Mouse (Mus musculus): ENCODE data around the gene Zbtb5.
A peak's percentile ranks its signal among the peaks of the same experiment; 100 is the strongest.

Gene Zbtb5

GRCm38 (mm10) chr4:45037455-45038410, 25.5 kb upstream of the Zbtb5 start:
- Histone ChIP-seq H3K9me3 (ENCODE audit: low read length) (no peaks in the 10 kb centered on the region), H3K36me3 (ENCODE audit: insufficient read depth, low read length) (peaks cover 31% of the 10 kb centered on the region), H3K4me1 (replicated peaks; ENCODE audit: low read depth, low read length) (peaks cover 6% of the 10 kb centered on the region; the same call in 1 of the 2 replicates), H3K27me3 (ENCODE audit: insufficient read depth, low read length) (no peaks in the 10 kb centered on the region), H3K4me3 (replicated peaks; ENCODE audit: low read length) (no peak overlapping the region)
- TF ChIP-seq NANOG (IDR thresholded peaks at IDR 0.05; ENCODE audit: borderline replicate concordance, low read length) (no peak), POU5F1 (IDR thresholded peaks at IDR 0.05; ENCODE audit: borderline replicate concordance, low read length) (no peak), CTCF (conservative IDR thresholded peaks at IDR 0.05; ENCODE audit: low read length) (no peak)

- Histone ChIP-seq H3K27me3 (ENCODE audit: insufficient read depth, low read length) (no peaks in the 10 kb centered on the region), H3K36me3 (ENCODE audit: insufficient read depth, low read length) (peaks cover 43% of the 10 kb centered on the region), H3K4me1 (replicated peaks; ENCODE audit: low read depth, low read length) (peaks cover 6% of the 10 kb centered on the region; the same call in 1 of the 2 replicates), H3K9me3 (ENCODE audit: low read length) (no peaks in the 10 kb centered on the region), H3K4me3 (replicated peaks; ENCODE audit: low read length) (no peak overlapping the region)
- TF ChIP-seq CTCF (conservative IDR thresholded peaks at IDR 0.05; ENCODE audit: low read length) (no peak), NANOG (IDR thresholded peaks at IDR 0.05; ENCODE audit: borderline replicate concordance, low read length) (no peak), POU5F1 (IDR thresholded peaks at IDR 0.05; ENCODE audit: borderline replicate concordance, low read length) (no peak)
These were observed 24.4 kb upstream of the Zbtb5 start for GRCm38 (mm10) chr4:45036571-45036970.

GRCm38 (mm10) chr4:45036048-45036447, 23.8 kb upstream of the Zbtb5 start:
- Histone ChIP-seq H3K9me3 (ENCODE audit: low read length) (no peaks in the 10 kb centered on the region), H3K36me3 (ENCODE audit: insufficient read depth, low read length) (peaks cover 48% of the 10 kb centered on the region), H3K4me1 (replicated peaks; ENCODE audit: low read depth, low read length) (peaks cover 6% of the 10 kb centered on the region; the same call in 1 of the 2 replicates), H3K4me3 (replicated peaks; ENCODE audit: low read length) (no peak overlapping the region), H3K27me3 (ENCODE audit: insufficient read depth, low read length) (no peaks in the 10 kb centered on the region)
- TF ChIP-seq CTCF (conservative IDR thresholded peaks at IDR 0.05; ENCODE audit: low read length) (no peak), NANOG (IDR thresholded peaks at IDR 0.05; ENCODE audit: borderline replicate concordance, low read length) (no peak), POU5F1 (IDR thresholded peaks at IDR 0.05; ENCODE audit: borderline replicate concordance, low read length) (no peak)

GRCm38 (mm10) chr4:45034693-45035628, 22.7 kb upstream of the Zbtb5 start:
- TF ChIP-seq NANOG (IDR thresholded peaks at IDR 0.05; ENCODE audit: borderline replicate concordance, low read length) (no peak), CTCF (conservative IDR thresholded peaks at IDR 0.05; ENCODE audit: low read length) (no peak), POU5F1 (IDR thresholded peaks at IDR 0.05; ENCODE audit: borderline replicate concordance, low read length) (no peak)
- peaks cover 9% of the 10 kb centered on the region for H3K4me1 ChIP-seq (replicated peaks; ENCODE audit: low read depth, low read length)

GRCm38 (mm10) chr4:45032586-45032985, 20.4 kb upstream of the Zbtb5 start:
- Histone ChIP-seq H3K4me1 (replicated peaks; ENCODE audit: low read depth, low read length) (peaks cover 23% of the 10 kb centered on the region), H3K9me3 (ENCODE audit: low read length) (no peaks in the 10 kb centered on the region), H3K4me3 (replicated peaks; ENCODE audit: low read length) (no peak overlapping the region), H3K27me3 (ENCODE audit: insufficient read depth, low read length) (no peaks in the 10 kb centered on the region), H3K36me3 (ENCODE audit: insufficient read depth, low read length) (peaks cover 81% of the 10 kb centered on the region)
- no peak for TF ChIP-seq POU5F1 (IDR thresholded peaks at IDR 0.05; ENCODE audit: borderline replicate concordance, low read length)
- TF ChIP-seq NANOG (IDR thresholded peaks at IDR 0.05; ENCODE audit: borderline replicate concordance, low read length): no peak
- TF ChIP-seq CTCF (conservative IDR thresholded peaks at IDR 0.05; ENCODE audit: low read length): no peak

More at GRCm38 (mm10) chr4:45034693-45035628, 22.7 kb upstream of the Zbtb5 start:
- H3K36me3 ChIP-seq (ENCODE audit: insufficient read depth, low read length): peaks cover 59% of the 10 kb centered on the region
- no peaks in the 10 kb centered on the region for H3K9me3 ChIP-seq (ENCODE audit: low read length)
- H3K27me3 ChIP-seq (ENCODE audit: insufficient read depth, low read length): no peaks in the 10 kb centered on the region
- no peak overlapping the region for H3K4me3 ChIP-seq (replicated peaks; ENCODE audit: low read length)

- H3K27me3 ChIP-seq (ENCODE audit: insufficient read depth, low read length): no peaks in the 10 kb centered on the region
- TF ChIP-seq POU5F1 (IDR thresholded peaks at IDR 0.05; ENCODE audit: borderline replicate concordance, low read length) (no peak), NANOG (IDR thresholded peaks at IDR 0.05; ENCODE audit: borderline replicate concordance, low read length) (no peak), CTCF (conservative IDR thresholded peaks at IDR 0.05; ENCODE audit: low read length) (no peak)
- no peak overlapping the region for H3K4me3 ChIP-seq (replicated peaks; ENCODE audit: low read length)
- H3K4me1 ChIP-seq (replicated peaks; ENCODE audit: low read depth, low read length): peaks cover 40% of the 10 kb centered on the region
- H3K9me3 ChIP-seq (ENCODE audit: low read length): no peaks in the 10 kb centered on the region
- peaks cover 99% of the 10 kb centered on the region for H3K36me3 ChIP-seq (ENCODE audit: insufficient read depth, low read length)
These were observed 14.2 kb upstream of the Zbtb5 start for GRCm38 (mm10) chr4:45026459-45026858.

GRCm38 (mm10) chr4:45019009-45019408, 6.8 kb upstream of the Zbtb5 start:
- TF ChIP-seq NANOG (IDR thresholded peaks at IDR 0.05; ENCODE audit: borderline replicate concordance, low read length): no peak
- TF ChIP-seq POU5F1 (IDR thresholded peaks at IDR 0.05; ENCODE audit: borderline replicate concordance, low read length): no peak
- TF ChIP-seq CTCF (conservative IDR thresholded peaks at IDR 0.05; ENCODE audit: low read length): no peak
- Histone ChIP-seq H3K4me3 (replicated peaks; ENCODE audit: low read length) (peak overlapping the region; percentile 94), H3K36me3 (ENCODE audit: insufficient read depth, low read length) (peaks cover 41% of the 10 kb centered on the region), H3K9me3 (ENCODE audit: low read length) (no peaks in the 10 kb centered on the region), H3K27me3 (ENCODE audit: insufficient read depth, low read length) (no peaks in the 10 kb centered on the region; the same call in 1 of the 2 replicates), H3K4me1 (replicated peaks; ENCODE audit: low read depth, low read length) (peaks cover 34% of the 10 kb centered on the region)
